Mouse (Mus musculus) mammary gland, adult 2 months (tissue): ENCODE measurements around the gene Gcnt4. TPM values are rescaled to one million over a fixed set of nuclear protein-coding genes. Genes with fewer than 3 reads are reported as not detected.

Experiments
- polyA plus RNA-seq: library from polyadenylated mRNA; depleted of rRNA; stranded (reverse); fragments of >200 nt; gene quantifications from 2 replicates; pipeline ENCODE4 v1.2.3, GENCODE M21; 2012; ENCODE audit warnings: low replicate concordance; rRNA removed

The Gcnt4 gene
- polyA plus RNA-seq, result 1.3 and 1.9 TPM in 2 replicates

DNA sequence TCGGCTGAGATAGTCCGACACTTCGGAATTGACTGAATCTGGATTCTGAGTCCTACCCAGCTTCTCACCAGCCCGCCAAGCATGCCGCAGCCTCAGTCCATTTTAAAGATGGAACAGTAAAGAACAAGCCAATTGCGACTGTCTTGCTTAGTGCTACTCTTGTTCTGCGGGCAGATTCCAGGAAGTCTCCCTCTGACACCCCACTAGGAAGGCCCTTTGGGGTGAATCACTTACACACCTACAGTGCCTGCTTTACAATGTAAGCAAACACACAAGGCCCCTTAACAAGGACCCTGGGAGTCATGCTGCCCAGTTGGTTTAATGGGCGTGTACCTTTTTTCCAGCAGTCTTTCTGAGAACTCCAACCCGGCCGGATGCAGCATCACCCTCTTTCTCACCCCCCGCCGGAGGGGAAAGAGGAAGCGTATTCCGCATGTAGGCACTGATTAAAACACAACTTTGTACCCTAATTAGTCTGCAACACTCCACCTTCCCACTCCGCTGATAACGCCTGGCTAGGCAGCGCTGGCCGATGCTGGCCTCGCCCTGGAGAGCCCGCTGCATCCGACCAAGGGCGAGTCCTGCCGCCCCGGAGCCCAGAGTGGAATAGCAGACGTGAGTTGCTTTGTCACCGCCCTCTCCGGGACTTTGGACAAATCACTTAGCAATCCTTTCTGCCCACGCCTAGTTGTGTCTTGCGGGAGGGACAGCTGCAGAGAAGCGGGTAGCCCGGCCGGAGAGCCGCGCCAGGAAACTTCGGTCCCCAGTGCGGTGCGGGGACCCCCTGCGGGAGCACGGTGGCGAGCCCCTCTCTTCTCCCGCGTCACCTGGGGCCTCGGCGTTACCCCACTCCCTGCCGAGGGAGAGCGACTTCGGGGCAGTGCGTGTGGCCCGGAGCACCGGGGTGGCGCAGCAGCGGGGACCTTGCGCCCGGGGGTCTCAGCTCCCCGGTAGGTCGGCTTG is at the start of gene Gcnt4:
Gene Gcnt4, plus strand, starts transcription at position 691 of the 963 bp plus-strand sequence.

Other genes with a start within 250 kb of the Gcnt4 start
- gene Ankrd31, start 176.4 kb upstream of the Gcnt4 start, polyA plus RNA-seq, result not detected in 2 replicates
- not detected in 2 replicates for gene 1700029F12Rik, start 109.7 kb downstream of the Gcnt4 start, polyA plus RNA-seq
- 0.04 TPM in 1 of 2 replicates, not detected in the other for gene Fam169a, start 142.6 kb downstream of the Gcnt4 start, polyA plus RNA-seq
- 1.2 and 8.4 TPM in 2 replicates for gene Gm6169, start 174.5 kb downstream of the Gcnt4 start, polyA plus RNA-seq
- 20.3 and 29.2 TPM in 2 replicates for gene Gfm2, start 213.2 kb downstream of the Gcnt4 start, polyA plus RNA-seq
- 15.7 and 31.2 TPM in 2 replicates for gene Nsa2, start 213.2 kb downstream of the Gcnt4 start, polyA plus RNA-seq